Mouse (Mus musculus): ENCODE results near the gene Cntfr.

Cntfr gene

GRCm38 (mm10) chr4:41677006-41677629, 19.8 kb downstream of the Cntfr start:
- peak; percentile 69 for DNase-seq

GRCm38 (mm10) chr4:41676248-41677005, 20.5 kb downstream of the Cntfr start:
- DNase-seq: peak; percentile 57

GRCm38 (mm10) chr4:41673186-41673585, 23.7 kb downstream of the Cntfr start:
- no peak for DNase-seq

- DNase-seq: no peak
Measured at GRCm38 (mm10) chr4:41672522-41672963, 24.3 kb downstream of the Cntfr start.

GRCm38 (mm10) chr4:41671963-41672480, 24.9 kb downstream of the Cntfr start:
- no peak for DNase-seq

GRCm38 (mm10) chr4:41671500-41671899, 25.4 kb downstream of the Cntfr start:
- DNase-seq: no peak

GRCm38 (mm10) chr4:41670836-41671235, 26.1 kb downstream of the Cntfr start:
- DNase-seq: no peak

- no peak for DNase-seq
Measured at GRCm38 (mm10) chr4:41666646-41667045, 30.2 kb downstream of the Cntfr start.

GRCm38 (mm10) chr4:41665009-41665675, 31.7 kb downstream of the Cntfr start:
- no peak for DNase-seq

GRCm38 (mm10) chr4:41664533-41664932, 32.4 kb downstream of the Cntfr start:
- DNase-seq: no peak

GRCm38 (mm10) chr4:41663614-41664013, 33.3 kb downstream of the Cntfr start:
- no peak for DNase-seq

GRCm38 (mm10) chr4:41662723-41663122, 34.2 kb downstream of the Cntfr start:
- no peak for DNase-seq

- DNase-seq: no peak
Measured at GRCm38 (mm10) chr4:41660851-41661430, 35.9 kb downstream of the Cntfr start.

- DNase-seq: no peak
Measured at GRCm38 (mm10) chr4:41659556-41659955, 37.3 kb downstream of the Cntfr start.

- DNase-seq: no peak
Measured at GRCm38 (mm10) chr4:41658566-41659384, 38.1 kb downstream of the Cntfr start.

- no peak for DNase-seq
Measured at GRCm38 (mm10) chr4:41655525-41655924, 41.4 kb downstream of the Cntfr start.

- peak; percentile 74 for DNase-seq
Measured at GRCm38 (mm10) chr4:41654217-41654616, 42.7 kb downstream of the Cntfr start.

- no peak for DNase-seq
Measured at GRCm38 (mm10) chr4:41653730-41654129, 43.2 kb downstream of the Cntfr start.

GRCm38 (mm10) chr4:41653296-41653695, 43.6 kb downstream of the Cntfr start:
- peak; percentile 81 for DNase-seq

GRCm38 (mm10) chr4:41648627-41649026, 48.3 kb downstream of the Cntfr start:
- DNase-seq: no peak

- no peak for DNase-seq
Measured at GRCm38 (mm10) chr4:41648157-41648556, 48.7 kb downstream of the Cntfr start.

GRCm38 (mm10) chr4:41645488-41645887, 51.4 kb downstream of the Cntfr start:
- DNase-seq: no peak

All from cerebellum, adult 8-10 months (tissue).